Mouse (Mus musculus): ENCODE data around the gene Dtx1.

The Dtx1 gene

GRCm38 (mm10) chr5:120679676-120680555 is 31.8 kb downstream of the Dtx1 start:
- peak; percentile 52 for DNase-seq (ENCODE audit: low spot score)

- DNase-seq (ENCODE audit: low spot score), result no peak
Observed at GRCm38 (mm10) chr5:120677516-120677915, 34.2 kb downstream of the Dtx1 start.

- DNase-seq (ENCODE audit: low spot score), result no peak
Observed at GRCm38 (mm10) chr5:120674229-120675145, 37.2 kb downstream of the Dtx1 start.

GRCm38 (mm10) chr5:120673626-120674025 is 38.1 kb downstream of the Dtx1 start:
- DNase-seq (ENCODE audit: low spot score), result no peak

GRCm38 (mm10) chr5:120671865-120672264 is 39.9 kb downstream of the Dtx1 start:
- no peak for DNase-seq (ENCODE audit: low spot score)

- no peak for DNase-seq (ENCODE audit: low spot score)
Observed at GRCm38 (mm10) chr5:120670132-120670531, 41.6 kb downstream of the Dtx1 start.

GRCm38 (mm10) chr5:120668761-120669160 is 43.0 kb downstream of the Dtx1 start:
- DNase-seq (ENCODE audit: low spot score), result no peak

GRCm38 (mm10) chr5:120664888-120665287 is 46.8 kb downstream of the Dtx1 start:
- no peak for DNase-seq (ENCODE audit: low spot score)

GRCm38 (mm10) chr5:120660816-120661215 is 50.9 kb downstream of the Dtx1 start:
- no peak for DNase-seq (ENCODE audit: low spot score)

- no peak for DNase-seq (ENCODE audit: low spot score)
Observed at GRCm38 (mm10) chr5:120656281-120656751, 55.4 kb downstream of the Dtx1 start.

- DNase-seq (ENCODE audit: low spot score), result no peak
Observed at GRCm38 (mm10) chr5:120653873-120654272, 57.9 kb downstream of the Dtx1 start.

GRCm38 (mm10) chr5:120652915-120653701 is 58.6 kb downstream of the Dtx1 start:
- no peak for DNase-seq (ENCODE audit: low spot score)

GRCm38 (mm10) chr5:120651230-120651629 is 60.5 kb downstream of the Dtx1 start:
- no peak for DNase-seq (ENCODE audit: low spot score)

- no peak for DNase-seq (ENCODE audit: low spot score)
Observed at GRCm38 (mm10) chr5:120649938-120650337, 61.8 kb downstream of the Dtx1 start.

- DNase-seq (ENCODE audit: low spot score), result no peak
Observed at GRCm38 (mm10) chr5:120649374-120649933, 62.3 kb downstream of the Dtx1 start.

- no peak for DNase-seq (ENCODE audit: low spot score)
Observed at GRCm38 (mm10) chr5:120648569-120649373, 63.0 kb downstream of the Dtx1 start, which contains the start of gene Rasal1. TSS of gene Rasal1 (plus strand) at chr5:120648812.

GRCm38 (mm10) chr5:120647814-120648491 is 63.8 kb downstream of the Dtx1 start:
- DNase-seq (ENCODE audit: low spot score), result no peak

GRCm38 (mm10) chr5:120647361-120647760 is 64.4 kb downstream of the Dtx1 start:
- no peak for DNase-seq (ENCODE audit: low spot score)

- DNase-seq (ENCODE audit: low spot score), result no peak
Observed at GRCm38 (mm10) chr5:120645851-120646250, 65.9 kb downstream of the Dtx1 start.

GRCm38 (mm10) chr5:120644227-120644626 is 67.5 kb downstream of the Dtx1 start:
- no peak for DNase-seq (ENCODE audit: low spot score)

All from urinary bladder, postnatal 10 days (tissue).